Mouse (Mus musculus): ENCODE results near the gene Ftsj1. TPM values are rescaled to one million over a fixed set of nuclear protein-coding genes. Genes with fewer than 3 reads are reported as not detected.

Gene Ftsj1
- total and polyA plus RNA-seq, 3 experiments, result 17.0 to 31.6 (median 22.3) TPM

DNA sequence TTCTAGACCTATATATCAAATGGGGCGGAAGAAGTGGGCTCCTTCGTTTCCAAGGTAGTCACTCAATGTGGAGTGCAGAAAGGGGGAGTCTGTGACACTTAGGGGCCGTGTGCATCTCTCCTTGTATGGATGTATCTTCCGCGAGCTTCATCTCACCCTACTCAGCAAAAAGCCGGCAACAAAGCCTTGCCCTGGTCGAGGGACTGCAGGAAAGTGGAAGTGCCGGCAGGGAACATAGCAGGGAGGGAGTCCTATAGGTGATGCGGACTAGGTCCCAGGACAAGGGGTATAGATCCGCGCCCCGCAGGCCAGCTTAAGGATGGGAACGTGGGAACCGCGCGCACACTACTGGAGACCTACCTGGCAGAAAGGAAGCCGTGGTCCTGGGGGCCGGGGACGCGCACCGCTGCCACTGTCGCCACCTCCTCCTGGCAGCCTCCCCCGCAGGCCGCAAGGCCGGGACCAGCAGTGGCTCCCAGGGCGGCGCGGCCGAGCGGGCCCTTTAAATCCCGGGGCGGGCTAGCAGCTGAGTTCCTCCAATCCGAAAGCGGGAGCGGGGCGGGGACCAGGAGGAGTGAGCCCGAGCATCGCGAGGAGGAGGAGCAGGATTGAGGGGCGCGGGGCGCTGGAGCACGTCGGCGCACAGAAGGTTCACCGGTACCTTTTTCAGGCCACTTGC lies 46.1 kb downstream of the Ftsj1 start, which contains the start of gene Porcn:
Gene Porcn, minus strand, starts transcription at position 511 of the 679 bp plus-strand sequence.
- dilution Hi-C loops (cut with MboI; ENCODE audit: extremely low pct_ligation_motif_present, extremely low pct_unique_long_range_greater_than_20kb, low sequenced_read_pairs), result no loop called here
- no peaks in the 10 kb centered on the region for H3K9me3 ChIP-seq (replicated peaks; ENCODE audit: low read length)
- TF ChIP-seq CTCF (conservative IDR thresholded peaks at IDR 0.05 in 1 of 2, IDR thresholded peaks at IDR 0.05 in 1 of 2; ENCODE audit: low read depth in 2 of 2, low read length in 2 of 2), result no peak
- no peak for TF ChIP-seq USF1 (IDR thresholded peaks at IDR 0.05; ENCODE audit: low read depth, low read length)
- 0 out of 2 replicates have a peak, but pooled peaks have one; percentile 18 for TF ChIP-seq POLR2A (IDR thresholded peaks at IDR 0.05; ENCODE audit: low read depth, low read length)
- TF ChIP-seq CHD2 (IDR thresholded peaks at IDR 0.05; ENCODE audit: low read length), result no peak
- no peak for TF ChIP-seq JUND (conservative IDR thresholded peaks at IDR 0.05; ENCODE audit: low read depth, low read length)
- no peak for TF ChIP-seq NRF1 (IDR thresholded peaks at IDR 0.05; ENCODE audit: low read depth, low read length)
- no peak for TF ChIP-seq SIN3A (IDR thresholded peaks at IDR 0.05; ENCODE audit: low read length)
- H3K27ac ChIP-seq (ENCODE audit: insufficient read depth, low read depth), result no peak within 1 kb of the TSS
- no peaks in the 10 kb centered on the region for H3K4me1 ChIP-seq (ENCODE audit: control insufficient read depth in 1 of 2, insufficient read depth in 2 of 2)
- peak within 1 kb of the TSS; percentile 87 for H3K4me2 ChIP-seq (ENCODE audit: insufficient read depth, low read depth, poor library complexity, severe bottlenecking)
- peak within 1 kb of the TSS; percentile 39 for H3K9ac ChIP-seq (ENCODE audit: insufficient read depth, low read depth)
- H3K4me3 ChIP-seq (replicated peaks in 1 of 3; ENCODE audit: low read depth in 2 of 3, low read length in 2 of 3, poor library complexity in 1 of 3), result peak within 1 kb of the TSS in 1 of 3 experiments; percentile 45
- no peaks in the 10 kb centered on the region for H3K36me3 ChIP-seq (replicated peaks in 1 of 2; ENCODE audit: control insufficient read depth in 1 of 2, insufficient read depth in 1 of 2, low read length in 1 of 2)
- in situ Hi-C loops (cut with MboI; ENCODE audit: low pct_ligation_motif_present, low pct_unique_long_range_greater_than_20kb, low sequenced_read_pairs), result no loop called here
- no peak for DNase-seq (ENCODE audit: extremely low read depth)
- H3K79me2 ChIP-seq (replicated peaks; ENCODE audit: control insufficient read depth, extremely low read depth, insufficient read depth, poor library complexity, severe bottlenecking), result no peaks in the 10 kb centered on the region
- H3K27me3 ChIP-seq (replicated peaks), result peaks cover 43% of the 10 kb centered on the region

DNA sequence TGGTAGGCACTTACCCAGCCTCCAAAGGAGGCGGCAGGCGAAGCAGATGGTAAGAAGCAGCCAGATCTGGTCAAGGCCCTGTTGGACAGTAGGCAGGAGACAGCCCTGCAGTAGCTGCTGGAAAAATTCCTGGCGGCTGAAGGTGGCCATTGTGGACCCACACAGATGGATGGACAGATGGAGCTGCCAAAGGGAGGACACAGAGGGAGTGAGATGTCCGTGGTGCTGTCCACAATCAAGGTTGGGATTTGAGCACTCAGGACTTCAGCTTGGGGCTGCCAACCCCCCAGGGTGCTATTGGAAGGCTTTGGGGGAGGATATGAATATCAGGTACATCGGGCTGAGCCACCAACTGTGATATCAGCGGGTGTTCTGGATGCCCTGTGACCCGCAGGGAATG lies 46.7 kb downstream of the Ftsj1 start:
- Histone ChIP-seq H3K4me2 (ENCODE audit: insufficient read depth, low read depth, poor library complexity, severe bottlenecking) (no peak overlapping the region), H3K9me3 (replicated peaks; ENCODE audit: low read length) (no peaks in the 10 kb centered on the region), H3K4me3 (replicated peaks in 1 of 3; ENCODE audit: low read depth in 2 of 3, low read length in 2 of 3, poor library complexity in 1 of 3) (no peak overlapping the region), H3K9ac (ENCODE audit: insufficient read depth, low read depth) (no peak overlapping the region), H3K79me2 (replicated peaks; ENCODE audit: control insufficient read depth, extremely low read depth, insufficient read depth, poor library complexity, severe bottlenecking) (no peaks in the 10 kb centered on the region), H3K4me1 (ENCODE audit: control insufficient read depth in 1 of 2, insufficient read depth in 2 of 2) (no peaks in the 10 kb centered on the region), H3K36me3 (replicated peaks in 1 of 2; ENCODE audit: control insufficient read depth in 1 of 2, insufficient read depth in 1 of 2, low read length in 1 of 2) (no peaks in the 10 kb centered on the region), H3K27ac (ENCODE audit: insufficient read depth, low read depth) (no peak overlapping the region), H3K27me3 (replicated peaks) (peaks cover 43% of the 10 kb centered on the region)
- TF ChIP-seq PAX5 (IDR thresholded peaks at IDR 0.05; ENCODE audit: low read length) (no peak), EP300 (IDR thresholded peaks at IDR 0.05; ENCODE audit: low read length) (no peak), HCFC1 (IDR thresholded peaks at IDR 0.05; ENCODE audit: low read depth, low read length) (no peak), MAZ (IDR thresholded peaks at IDR 0.05; ENCODE audit: low read depth, low read length) (no peak), E2F4 (IDR thresholded peaks at IDR 0.05; ENCODE audit: insufficient replicate concordance, low read depth, low read length) (no peak), USF1 (IDR thresholded peaks at IDR 0.05; ENCODE audit: low read depth, low read length) (no peak), SMC3 (IDR thresholded peaks at IDR 0.05; ENCODE audit: low read depth, low read length) (no peak), RCOR1 (conservative IDR thresholded peaks at IDR 0.05; ENCODE audit: low read depth, low read length) (no peak), JUND (conservative IDR thresholded peaks at IDR 0.05; ENCODE audit: low read depth, low read length) (no peak), NELFE (IDR thresholded peaks at IDR 0.05; ENCODE audit: low read depth, low read length) (no peak), POLR2A (IDR thresholded peaks at IDR 0.05; ENCODE audit: low read depth, low read length) (no peak), RAD21 (IDR thresholded peaks at IDR 0.05; ENCODE audit: low read depth, low read length) (no peak)
- in situ Hi-C loops (cut with MboI; ENCODE audit: low pct_ligation_motif_present, low pct_unique_long_range_greater_than_20kb, low sequenced_read_pairs), result no loop called here
- dilution Hi-C loops (cut with MboI; ENCODE audit: extremely low pct_ligation_motif_present, extremely low pct_unique_long_range_greater_than_20kb, low sequenced_read_pairs), result no loop called here
- DNase-seq (ENCODE audit: extremely low read depth), result no peak
